23 mouse cellular contexts compared by ENCODE assay signal in the genomic region with DNA sequence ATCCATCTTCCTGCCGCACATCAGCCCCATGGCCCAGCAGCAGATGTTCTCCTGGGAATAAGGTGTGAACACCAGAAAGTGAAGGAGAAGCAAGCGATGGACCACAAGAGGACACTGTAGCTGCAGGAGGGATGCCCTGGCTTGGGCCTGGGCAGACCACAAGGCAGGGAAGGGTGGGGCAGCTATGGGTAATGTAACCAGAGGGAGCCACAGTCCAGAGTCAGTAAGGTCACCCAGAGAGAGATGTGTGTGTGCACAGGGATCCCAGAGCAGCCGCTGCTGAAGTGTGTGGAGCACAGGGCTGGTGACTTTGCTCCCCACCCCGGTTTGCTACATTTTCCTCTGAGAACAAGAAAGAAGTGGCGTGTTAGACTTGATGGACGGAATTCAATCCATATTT.
DNase-seq lines count a peak whose midpoint lies in the region; ATAC-seq and TF ChIP-seq lines count a peak whose summit lies in the region.
"Had no signal": no experiment of that assay in that cellular context is flagged by ENCODE, and none has a peak within 500 bp of the region (broad histone marks: within the 10 kb centered on the region; RNA-seq: fewer than 3 reads in every experiment).

No protein-coding gene starts in this region.

- H3K36me3 ChIP-seq in kidney, postnatal 0 days (ENCODE audit: insufficient read depth, low read length), result no peaks in the 10 kb centered on the region
- H3K36me3 ChIP-seq in kidney, embryonic 14.5 days (ENCODE audit: control insufficient read depth, insufficient read depth, low read length), result no peaks in the 10 kb centered on the region
- H3K36me3 ChIP-seq in C2C12 (ENCODE audit: control insufficient read depth, insufficient read depth), result no peaks in the 10 kb centered on the region
- H3K36me3 ChIP-seq in liver, postnatal 0 days (replicated peaks; ENCODE audit: insufficient read depth, low read length), result no peaks in the 10 kb centered on the region
- H3K36me3 ChIP-seq: embryonic facial prominence, embryonic 15.5 days; G1E; heart, embryonic 10.5 days; limb, embryonic 13.5 days; midbrain, embryonic 15.5 days; neural tube, embryonic 15.5 days had no signal

- H3ac ChIP-seq in C2C12 (ENCODE audit: control insufficient read depth, insufficient read length, low read depth), result no peak overlapping the region

- no peak for ATAC-seq in kidney, postnatal 0 days (replicated peaks; ENCODE audit: low FRiP score, low read depth)
- no peak for ATAC-seq in kidney, embryonic 14.5 days (ENCODE audit: low FRiP score, low TSS enrichment)
- peak; percentile 68 for ATAC-seq in liver, postnatal 0 days
- ATAC-seq: midbrain, embryonic 15.5 days had no signal

- no peak overlapping the region for H3K27ac ChIP-seq in kidney, postnatal 0 days
- no peak overlapping the region for H3K27ac ChIP-seq in kidney, embryonic 14.5 days (ENCODE audit: low read depth, low read length)
- no peak overlapping the region for H3K27ac ChIP-seq in liver, postnatal 0 days (ENCODE audit: low read depth)
- H3K27ac ChIP-seq: embryonic facial prominence, embryonic 15.5 days; heart, embryonic 10.5 days; hindbrain, embryonic 14.5 days; layer of hippocampus, adult 2 months; limb, embryonic 13.5 days; midbrain, embryonic 15.5 days; neural tube, embryonic 15.5 days had no signal

- no peak overlapping the region for H3K4me2 ChIP-seq in kidney, postnatal 0 days (ENCODE audit: low read length)
- no peak overlapping the region for H3K4me2 ChIP-seq in kidney, embryonic 14.5 days (replicated peaks; ENCODE audit: low read depth, low read length)
- H3K4me2 ChIP-seq in liver, postnatal 0 days (ENCODE audit: low read depth, low read length), result no peak overlapping the region
- H3K4me2 ChIP-seq: embryonic facial prominence, embryonic 15.5 days; hindbrain, embryonic 14.5 days; limb, embryonic 13.5 days; midbrain, embryonic 15.5 days; neural tube, embryonic 15.5 days had no signal

- 67% methylated on average over 6 of the region's 6 CpGs for whole genome bisulfite sequencing in kidney, postnatal 0 days
- WGBS in kidney, embryonic 14.5 days, result 59% methylated on average over 6 of the region's 6 CpGs
- 61% methylated on average over 6 of the region's 6 CpGs for WGBS in liver, postnatal 0 days (ENCODE audit: insufficient replicate concordance)

- no peaks in the 10 kb centered on the region for H3K9me3 ChIP-seq in kidney, postnatal 0 days (replicated peaks; ENCODE audit: low read length)
- H3K9me3 ChIP-seq in kidney, embryonic 14.5 days (ENCODE audit: control insufficient read depth, low read length), result no peaks in the 10 kb centered on the region
- H3K9me3 ChIP-seq in liver, postnatal 0 days (ENCODE audit: low read length), result no peaks in the 10 kb centered on the region
- H3K9me3 ChIP-seq: embryonic facial prominence, embryonic 15.5 days; G1E; heart, embryonic 10.5 days; limb, embryonic 13.5 days; midbrain, embryonic 15.5 days; neural tube, embryonic 15.5 days had no signal

- 0 out of 2 replicates have a peak, but pooled peaks have one; percentile 18 for TF ChIP-seq CTCF in kidney, postnatal 0 days (IDR thresholded peaks at IDR 0.05; ENCODE audit: low read depth)
- peak; percentile 24 for TF ChIP-seq CTCF in C2C12 (IDR thresholded peaks at IDR 0.05; ENCODE audit: control insufficient read depth, insufficient read depth, insufficient read length)
- peak; percentile 24; the same call in 1 of the 2 replicates for TF ChIP-seq CTCF in liver, postnatal 0 days (IDR thresholded peaks at IDR 0.05; ENCODE audit: low read depth)

- H3K4me1 ChIP-seq in kidney, postnatal 0 days (replicated peaks; ENCODE audit: insufficient read depth, low read length), result no peaks in the 10 kb centered on the region
- no peaks in the 10 kb centered on the region; the same call in 1 of the 2 replicates for H3K4me1 ChIP-seq in kidney, embryonic 14.5 days (ENCODE audit: control insufficient read depth, insufficient read depth, low read length)
- peaks cover 3% of the 10 kb centered on the region; the same call in 1 of the 2 replicates for H3K4me1 ChIP-seq in liver, postnatal 0 days (ENCODE audit: insufficient read depth)
- H3K4me1 ChIP-seq: heart, embryonic 10.5 days; megakaryocyte, embryonic 14.5 days had no signal

- H3K27me3 ChIP-seq in kidney, postnatal 0 days (ENCODE audit: insufficient read depth, low read length), result 0 out of 2 replicates have a peak, but pooled peaks cover 3% of the 10 kb centered on the region
- H3K27me3 ChIP-seq in kidney, embryonic 14.5 days (ENCODE audit: control insufficient read depth, insufficient read depth, low read length), result 0 out of 2 replicates have a peak, but pooled peaks cover 1% of the 10 kb centered on the region
- peaks cover 11% of the 10 kb centered on the region for H3K27me3 ChIP-seq in C2C12 (ENCODE audit: control insufficient read depth, insufficient read depth, insufficient read length)
- no peaks in the 10 kb centered on the region for H3K27me3 ChIP-seq in liver, postnatal 0 days (ENCODE audit: insufficient read depth, low read length)
- H3K27me3 ChIP-seq: limb, embryonic 13.5 days; midbrain, embryonic 15.5 days had no signal

- intact Hi-C loops in gastrocnemius, postnatal 36 days (cut with DNase I), result loop anchor here (2.0 to 5.0 kb wide), 2 partner anchors 116 to 195 kb away; no protein-coding TSS in a partner anchor

- no peaks in the 10 kb centered on the region for H3K79me3 ChIP-seq in C2C12 (ENCODE audit: low read depth)

- no peak overlapping the region for H3K4me3 ChIP-seq in kidney, postnatal 0 days (replicated peaks; ENCODE audit: low read depth, low read length)
- no peak overlapping the region for H3K4me3 ChIP-seq in kidney, embryonic 14.5 days (ENCODE audit: low read length)
- no peak overlapping the region for H3K4me3 ChIP-seq in C2C12 (ENCODE audit: insufficient read depth, poor library complexity, severe bottlenecking)
- H3K4me3 ChIP-seq in liver, postnatal 0 days (ENCODE audit: low read depth, low read length), result no peak overlapping the region
- H3K4me3 ChIP-seq: embryonic facial prominence, embryonic 15.5 days; heart, embryonic 10.5 days; layer of hippocampus, adult 2 months; limb, embryonic 13.5 days; megakaryocyte, embryonic 14.5 days; midbrain, embryonic 15.5 days; neural tube, embryonic 15.5 days had no signal

- no peak for TF ChIP-seq EP300 in liver, postnatal 0 days (IDR thresholded peaks at IDR 0.05; ENCODE audit: low read depth)

- H3K9ac ChIP-seq in kidney, postnatal 0 days (ENCODE audit: low read depth, low read length), result no peak overlapping the region
- no peak overlapping the region for H3K9ac ChIP-seq in kidney, embryonic 14.5 days (ENCODE audit: low read depth, low read length)
- H3K9ac ChIP-seq in liver, postnatal 0 days (replicated peaks), result no peak overlapping the region
- H3K9ac ChIP-seq: embryonic facial prominence, embryonic 15.5 days; hindbrain, embryonic 14.5 days; limb, embryonic 13.5 days; midbrain, embryonic 15.5 days; neural tube, embryonic 15.5 days had no signal

- DNase-seq in gastrocnemius, adult 18-20 months (ENCODE audit: low spot score), result peak; percentile 42
- DNase-seq in gastrocnemius, postnatal 36 days, result no peak
- no peak for DNase-seq in kidney, postnatal 0 days (ENCODE audit: low spot score)
- DNase-seq in liver, postnatal 0 days, result no peak
- no peak for DNase-seq in right cerebral cortex, adult 2 months (ENCODE audit: low spot score in 2 of 2)
- DNase-seq: adrenal gland, postnatal 25 days; cerebellum, adult 11 months; cerebellum, postnatal 25 days; heart, postnatal 10 days; kidney, adult 18-20 months; kidney, postnatal 14 days; layer of hippocampus, postnatal 36 days had no signal

- H3K79me2 ChIP-seq in C2C12 (ENCODE audit: control insufficient read depth, insufficient read depth), result no peaks in the 10 kb centered on the region

TF ChIP-seq in C2C12, 6 proteins besides CTCF, POLR2A, EP300 and RAD21:
- TF ChIP-seq FOSL1 (IDR thresholded peaks at IDR 0.05; ENCODE audit: insufficient read depth, low read length, poor library complexity, severe bottlenecking), result no peak
- no peak for TF ChIP-seq USF1 (IDR thresholded peaks at IDR 0.05; ENCODE audit: low read depth)
- no peak for TF ChIP-seq CEBPB (IDR thresholded peaks at IDR 0.05; ENCODE audit: low read depth)
- no peak for TF ChIP-seq MYOG (IDR thresholded peaks at IDR 0.05; ENCODE audit: control insufficient read depth, extremely low read depth, insufficient read length)
- TF ChIP-seq MYOD1 (IDR thresholded peaks at IDR 0.05; ENCODE audit: control insufficient read depth, insufficient read length, low read depth), result no peak
- TF ChIP-seq MAX (IDR thresholded peaks at IDR 0.05), result no peak
